Mouse (Mus musculus) cerebellum, adult 2 months (tissue): ENCODE results near the gene S100a6. TPM values are rescaled to one million over a fixed set of nuclear protein-coding genes. Genes with fewer than 3 reads are reported as not detected.

Source experiments
- DNase-seq, 2 experiments: peaks; one replicate each; pipeline ENCODE4 v3.0.0; 2021
- H3K27ac ChIP-seq: fragments of 200-500 bp; 2 replicates; pipeline ENCODE4 v1.5.1; 2012; ENCODE audit warnings: low read length, control low read depth, inconsistent platforms; ENCODE audit not compliant: insufficient read depth
- H3K27me3 ChIP-seq: fragments of 200-500 bp; 2 replicates; pipeline ENCODE4 v1.6.1; 2012; ENCODE audit warnings: inconsistent platforms, mild to moderate bottlenecking, low read length, moderate library complexity; ENCODE audit not compliant: control insufficient read depth, insufficient read depth
- H3K4me1 ChIP-seq: fragments of 200-500 bp; 2 replicates; pipeline ENCODE4 v1.6.1; 2011; ENCODE audit warnings: low read length; ENCODE audit not compliant: control insufficient read depth, insufficient read depth
- H3K4me3 ChIP-seq: fragments of 200-500 bp; replicated peaks from 2 replicates; pipeline ENCODE3; 2011; ENCODE audit warnings: mild to moderate bottlenecking, low read depth, low read length, control low read depth; ENCODE audit not compliant: insufficient read depth
- CTCF ChIP-seq: fragments of 200-500 bp; IDR thresholded peaks from 2 replicates; pipeline ENCODE4 v1.5.1; 2011; ENCODE audit warnings: low read depth, mild to moderate bottlenecking, control low read depth, low read length, moderate library complexity, borderline replicate concordance; ENCODE audit not compliant: insufficient read depth
- POLR2A ChIP-seq: fragments of 200-500 bp; IDR thresholded peaks from 2 replicates; pipeline ENCODE4 v1.6.1; 2011; ENCODE audit warnings: low read length, control low read depth, borderline replicate concordance; ENCODE audit not compliant: insufficient read depth
- WGBS: fragments of 180-500 bp; shearing (Covaris S2); methylation state at CpG from one replicate; pipeline ENCODE4 v1.1.7; 2018; 5-methylcytosine and 5-hydroxymethylcytosine counted together
- polyA plus RNA-seq: library from polyadenylated mRNA; depleted of rRNA; stranded (reverse); fragments of >200 nt; gene quantifications from 2 replicates; pipeline ENCODE4 v1.2.3, GENCODE M21; 2012

The S100a6 gene
- polyA plus RNA-seq, 1 experiment, result 36.0 TPM

DNA sequence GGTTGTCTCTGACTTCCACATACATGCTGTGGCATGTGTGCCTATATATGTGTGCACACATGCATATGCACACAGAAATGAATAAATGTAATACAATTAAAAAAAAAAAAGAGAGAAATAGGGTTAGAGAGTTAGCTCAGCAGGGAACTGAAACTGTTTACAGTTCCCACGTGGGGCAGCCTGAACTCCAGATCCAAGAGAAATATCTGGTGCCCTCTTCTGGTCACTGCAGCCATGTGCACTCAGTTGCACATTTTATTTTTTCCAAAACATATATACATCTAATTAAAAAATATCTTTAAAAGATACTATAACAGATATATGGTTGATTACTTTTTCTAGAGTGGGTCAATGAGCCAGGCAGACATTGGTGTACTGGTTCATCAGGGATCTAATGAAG is 4.9 kb downstream of the S100a6 start:
- no peak overlapping the region for H3K4me3 ChIP-seq
- TF ChIP-seq CTCF (no peak), POLR2A (no peak)
- H3K27me3 ChIP-seq, result 0 out of 2 replicates have a peak, but pooled peaks cover 2% of the 10 kb centered on the region
- H3K27ac ChIP-seq, result no peak overlapping the region
- peaks cover 5% of the 10 kb centered on the region for H3K4me1 ChIP-seq
- DNase-seq, result no peak
- 6% methylated on average over 1 of the region's 1 CpGs for WGBS

DNA sequence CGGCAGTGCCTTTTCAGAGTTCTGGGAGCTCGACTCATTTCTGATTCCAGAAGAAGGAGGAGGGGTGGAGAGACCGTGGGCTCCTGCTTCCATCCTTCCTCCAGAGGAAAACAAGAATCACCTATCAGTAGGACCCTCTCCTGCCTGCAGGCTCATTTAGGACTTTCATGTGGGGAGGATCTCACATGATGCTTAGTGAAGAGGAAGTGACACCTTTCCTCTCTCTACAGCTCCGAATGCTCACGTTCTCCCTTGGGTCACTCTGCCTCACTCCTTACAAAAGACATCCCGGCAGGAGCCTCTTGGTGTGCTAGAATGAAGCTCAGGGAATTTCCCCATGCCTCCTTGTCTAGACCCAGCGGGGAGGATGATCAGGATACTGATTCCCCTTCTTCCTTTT is 8.9 kb downstream of the S100a6 start:
- 51% methylated on average over 7 of the region's 7 CpGs for WGBS
- DNase-seq, result no peak
- Histone ChIP-seq H3K27ac (no peak overlapping the region), H3K4me3 (no peak overlapping the region), H3K4me1 (no peaks in the 10 kb centered on the region), H3K27me3 (no peaks in the 10 kb centered on the region)
- no peak for TF ChIP-seq POLR2A
- TF ChIP-seq CTCF, result no peak

DNA sequence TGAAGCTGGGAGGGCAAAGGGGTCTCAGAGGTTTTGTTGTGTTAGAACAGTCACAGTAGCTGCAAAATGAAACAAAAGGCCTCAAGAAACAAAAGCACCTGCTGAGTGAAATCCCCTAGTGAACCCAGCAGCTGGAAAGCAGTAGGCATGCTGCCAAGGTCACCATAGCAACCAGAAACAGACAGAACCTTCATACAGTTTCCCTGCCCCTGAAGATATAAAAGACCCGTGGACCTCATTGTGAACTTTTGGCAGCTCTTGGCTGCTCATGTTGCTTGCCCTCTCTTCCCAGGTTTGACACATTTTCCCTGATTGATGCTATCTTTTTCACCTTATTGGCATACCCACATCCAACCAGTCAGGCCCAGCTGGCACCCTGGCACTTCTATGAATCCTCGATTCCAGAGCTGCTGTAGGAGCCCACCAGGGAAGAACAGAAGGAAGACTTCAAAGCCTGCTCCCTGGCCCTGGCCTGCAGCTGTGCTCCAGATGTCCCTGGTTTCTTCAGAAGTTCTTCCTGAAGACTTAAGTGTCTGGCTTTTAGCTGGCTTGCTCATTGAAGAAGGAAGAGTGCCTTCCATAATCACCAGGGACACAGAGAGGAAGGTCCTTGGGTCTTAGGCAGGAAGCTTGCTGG is 10.9 kb downstream of the S100a6 start:
- Histone ChIP-seq H3K27me3 (no peaks in the 10 kb centered on the region), H3K27ac (no peak overlapping the region), H3K4me3 (no peak overlapping the region), H3K4me1 (no peaks in the 10 kb centered on the region)
- 4% methylated on average over 2 of the region's 2 CpGs for WGBS
- no peak for DNase-seq
- TF ChIP-seq CTCF (no peak), POLR2A (no peak)

DNA sequence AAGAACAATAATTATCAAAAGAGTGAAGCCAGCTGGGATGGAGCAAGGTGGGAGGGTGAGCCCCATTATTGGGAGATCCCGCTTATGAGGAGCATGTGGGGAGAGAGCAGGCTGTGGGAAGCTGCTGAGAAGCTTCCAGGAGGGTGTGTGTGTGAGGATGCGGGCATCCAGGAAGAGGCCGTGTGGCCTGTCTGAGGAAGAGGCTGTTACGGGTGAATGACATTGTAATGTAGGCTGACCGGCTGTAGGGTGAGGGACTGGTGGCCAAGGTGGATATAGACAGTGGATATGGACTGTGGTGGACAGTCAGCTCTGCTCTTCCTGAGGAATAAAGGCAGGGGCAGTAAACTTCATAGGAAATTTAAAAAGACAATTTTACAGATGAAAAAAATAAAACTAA is 12.8 kb downstream of the S100a6 start:
- Histone ChIP-seq H3K27me3 (no peaks in the 10 kb centered on the region), H3K4me1 (no peaks in the 10 kb centered on the region), H3K27ac (no peak overlapping the region), H3K4me3 (no peak overlapping the region)
- 77% methylated on average over 5 of the region's 5 CpGs for WGBS
- no peak for DNase-seq
- TF ChIP-seq CTCF (no peak), POLR2A (no peak)

DNA sequence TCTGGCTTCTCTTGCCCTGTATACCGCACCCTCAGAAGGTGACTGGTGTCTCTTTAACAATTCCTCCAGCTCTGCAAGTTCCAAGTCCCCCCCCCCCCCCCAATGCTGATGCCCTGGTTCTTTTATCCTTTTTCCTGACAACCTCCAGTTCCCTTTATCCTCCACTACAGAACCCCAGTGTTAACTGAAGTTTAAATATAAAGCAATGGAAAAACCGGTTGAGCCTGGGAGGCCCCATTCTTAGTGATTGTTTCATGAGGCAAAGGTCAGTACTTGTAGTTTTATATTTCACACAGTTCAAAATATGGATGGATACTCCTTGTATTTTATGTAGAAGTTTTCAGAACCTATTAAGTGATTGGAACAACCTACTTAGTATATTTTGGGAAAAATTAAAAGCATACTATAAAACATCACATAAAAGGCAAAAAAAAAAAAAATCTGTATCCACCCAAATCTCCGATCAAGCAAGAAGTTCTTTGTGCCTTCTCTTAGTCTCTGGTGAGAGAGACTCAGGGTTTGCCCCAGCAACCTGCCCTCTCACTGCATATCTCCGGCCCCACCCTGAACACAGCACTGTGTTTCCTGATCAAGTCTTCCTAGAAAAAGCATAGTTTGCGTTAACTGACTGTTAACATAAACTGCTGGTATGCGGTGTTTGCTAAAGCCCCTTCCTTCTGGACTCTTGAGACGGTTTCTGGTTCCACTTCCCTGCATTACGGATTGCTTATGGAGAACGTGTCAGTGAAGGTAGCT is 13.8 kb downstream of the S100a6 start:
- Histone ChIP-seq H3K4me3 (no peak overlapping the region), H3K27me3 (no peaks in the 10 kb centered on the region), H3K27ac (no peak overlapping the region), H3K4me1 (no peaks in the 10 kb centered on the region)
- no peak for TF ChIP-seq POLR2A
- no peak for TF ChIP-seq CTCF
- no peak for DNase-seq
- WGBS, result 78% methylated on average over 9 of the region's 9 CpGs

- no peak overlapping the region for H3K4me3 ChIP-seq
- no peak for DNase-seq
- no peaks in the 10 kb centered on the region for H3K27me3 ChIP-seq
- 90% methylated on average over 5 of the region's 5 CpGs for WGBS
- no peak overlapping the region for H3K27ac ChIP-seq
- TF ChIP-seq POLR2A (no peak), CTCF (no peak)
- H3K4me1 ChIP-seq, result no peaks in the 10 kb centered on the region
These were observed 14.7 kb downstream of the S100a6 start for GRCm38 (mm10) chr3:90627366-90627765.

- no peaks in the 10 kb centered on the region for H3K27me3 ChIP-seq
- WGBS, result 56% methylated on average over 4 of the region's 4 CpGs
- no peaks in the 10 kb centered on the region for H3K4me1 ChIP-seq
- no peak overlapping the region for H3K4me3 ChIP-seq
- TF ChIP-seq CTCF, result peak; percentile 53; the same call in 1 of the 2 replicates
- no peak for TF ChIP-seq POLR2A
- DNase-seq, result no peak
- no peak overlapping the region for H3K27ac ChIP-seq
These were observed 15.1 kb downstream of the S100a6 start for GRCm38 (mm10) chr3:90627807-90628206.

- DNase-seq, result no peak
- 76% methylated on average over 2 of the region's 2 CpGs for WGBS
- TF ChIP-seq CTCF (no peak), POLR2A (no peak)
- Histone ChIP-seq H3K27me3 (no peaks in the 10 kb centered on the region), H3K4me1 (no peaks in the 10 kb centered on the region), H3K4me3 (no peak overlapping the region), H3K27ac (no peak overlapping the region)
These were observed 16.6 kb downstream of the S100a6 start for GRCm38 (mm10) chr3:90629298-90629697.
